Mouse (Mus musculus): ENCODE results near the gene Cda.

Gene Cda

DNA sequence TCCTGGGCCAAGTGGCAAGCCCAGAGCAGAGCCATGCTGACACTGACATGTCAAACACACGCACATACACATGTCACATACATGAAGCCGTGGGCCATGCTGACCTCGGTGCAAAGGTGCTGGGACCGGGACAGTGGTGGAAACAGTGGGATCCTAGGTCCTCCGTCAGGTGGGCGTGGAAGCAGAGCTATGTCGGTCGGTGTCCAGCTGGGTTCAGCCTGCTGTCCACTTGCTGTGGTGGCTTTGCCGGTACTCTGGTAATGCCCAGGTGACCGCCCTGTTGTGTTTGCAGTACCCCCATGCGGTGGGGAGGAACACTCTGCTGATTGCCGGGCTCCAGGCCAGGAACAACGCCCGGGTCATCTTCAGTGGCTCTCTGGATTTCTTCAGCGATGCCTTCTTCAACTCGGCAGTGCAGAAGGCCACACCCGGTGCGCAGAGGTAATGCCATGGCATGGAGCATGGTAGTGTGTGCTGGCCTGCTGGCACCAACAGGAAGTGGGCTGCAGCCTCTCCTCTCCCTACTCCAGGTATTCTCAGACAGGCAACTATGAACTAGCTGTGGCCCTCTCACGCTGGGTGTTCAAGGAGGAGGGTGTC is 57.4 kb downstream of the Cda start:
- TF ChIP-seq GATA4 (IDR thresholded peaks at IDR 0.05; ENCODE audit: insufficient replicate concordance, low read length): no peak

- no peak for TF ChIP-seq GATA4 (IDR thresholded peaks at IDR 0.05; ENCODE audit: insufficient replicate concordance, low read length)
Measured at GRCm38 (mm10) chr4:138307739-138308138, 60.1 kb downstream of the Cda start.

- TF ChIP-seq GATA4 (IDR thresholded peaks at IDR 0.05; ENCODE audit: insufficient replicate concordance, low read length): no peak
Measured at GRCm38 (mm10) chr4:138307025-138307424, 60.8 kb downstream of the Cda start.

- peak; percentile 66; the same call in 1 of the 2 replicates for TF ChIP-seq GATA4 (IDR thresholded peaks at IDR 0.05; ENCODE audit: insufficient replicate concordance, low read length)
Measured at GRCm38 (mm10) chr4:138304340-138305104, 63.3 kb downstream of the Cda start, which contains the start of gene Ddost. TSS of gene Ddost (plus strand) at chr4:138304730.

DNA sequence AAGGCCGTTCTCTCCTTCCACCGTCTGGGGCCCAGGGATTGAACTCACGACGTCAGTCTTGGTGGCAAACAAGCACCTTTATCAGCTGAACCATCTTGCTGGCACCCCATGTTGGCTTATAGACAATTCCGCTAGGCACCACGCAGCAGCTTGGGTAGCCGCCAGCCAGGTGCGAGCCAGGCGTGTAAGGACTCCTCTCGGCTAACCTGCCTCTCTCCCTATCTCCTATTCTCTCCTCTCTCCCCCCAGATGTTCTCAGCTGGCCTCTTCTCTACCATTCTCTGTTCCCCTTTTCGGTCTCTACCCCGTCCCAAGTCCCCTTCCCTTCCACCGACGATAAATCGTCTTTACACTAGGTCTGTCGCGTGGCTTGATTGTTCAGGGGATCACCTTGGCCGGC is 64.0 kb downstream of the Cda start:
- TF ChIP-seq GATA4 (IDR thresholded peaks at IDR 0.05; ENCODE audit: insufficient replicate concordance, low read length): no peak

DNA sequence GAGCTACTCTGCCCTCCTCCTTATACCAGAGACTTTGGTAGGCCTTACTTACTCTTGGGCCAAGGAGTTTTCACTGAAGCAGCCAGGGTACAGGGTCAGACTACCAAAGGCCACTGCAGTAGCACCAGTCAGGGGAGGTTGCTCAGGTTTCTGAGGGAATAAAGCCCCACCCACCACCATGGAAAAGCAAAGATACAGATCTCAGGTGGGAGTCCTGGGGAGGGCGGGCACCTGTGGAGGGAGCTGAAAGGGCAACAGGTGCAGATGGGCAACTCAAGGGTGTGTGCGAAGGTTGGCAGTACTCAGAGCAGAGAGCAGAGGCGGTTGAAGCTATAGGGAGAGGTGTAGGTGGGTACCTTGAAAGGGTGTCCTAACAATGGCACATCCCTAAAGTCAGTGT is 64.8 kb downstream of the Cda start:
- no peak for TF ChIP-seq GATA4 (IDR thresholded peaks at IDR 0.05; ENCODE audit: insufficient replicate concordance, low read length)

DNA sequence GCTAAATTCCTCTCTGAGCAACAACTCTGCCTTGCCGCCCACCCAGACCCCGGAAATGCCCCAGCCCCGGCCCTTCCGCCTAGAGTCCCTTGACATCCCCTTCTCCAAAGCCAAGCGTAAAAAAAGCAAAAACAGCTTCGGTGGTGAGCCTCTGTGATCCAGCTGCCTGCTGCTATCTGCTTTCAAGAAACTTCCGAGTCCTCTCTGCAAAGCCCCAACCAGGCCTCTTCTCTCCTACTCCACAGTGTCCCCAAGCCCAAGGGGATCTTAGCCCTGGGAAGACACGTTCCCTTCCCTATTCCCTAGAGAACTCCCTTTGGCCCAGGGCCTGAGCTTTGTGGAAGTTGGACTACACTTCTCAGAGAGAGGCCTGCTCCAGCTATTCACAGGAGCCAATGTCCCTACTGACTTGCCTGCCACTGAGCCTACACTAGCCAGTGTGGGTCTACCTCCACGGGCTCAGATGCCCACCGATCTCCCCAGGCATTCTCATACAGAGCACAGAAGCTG is 66.5 kb downstream of the Cda start:
- no peak for TF ChIP-seq GATA4 (IDR thresholded peaks at IDR 0.05; ENCODE audit: insufficient replicate concordance, low read length)

- TF ChIP-seq GATA4 (IDR thresholded peaks at IDR 0.05; ENCODE audit: insufficient replicate concordance, low read length): no peak
Measured at GRCm38 (mm10) chr4:138293949-138294550, 73.7 kb downstream of the Cda start.

DNA sequence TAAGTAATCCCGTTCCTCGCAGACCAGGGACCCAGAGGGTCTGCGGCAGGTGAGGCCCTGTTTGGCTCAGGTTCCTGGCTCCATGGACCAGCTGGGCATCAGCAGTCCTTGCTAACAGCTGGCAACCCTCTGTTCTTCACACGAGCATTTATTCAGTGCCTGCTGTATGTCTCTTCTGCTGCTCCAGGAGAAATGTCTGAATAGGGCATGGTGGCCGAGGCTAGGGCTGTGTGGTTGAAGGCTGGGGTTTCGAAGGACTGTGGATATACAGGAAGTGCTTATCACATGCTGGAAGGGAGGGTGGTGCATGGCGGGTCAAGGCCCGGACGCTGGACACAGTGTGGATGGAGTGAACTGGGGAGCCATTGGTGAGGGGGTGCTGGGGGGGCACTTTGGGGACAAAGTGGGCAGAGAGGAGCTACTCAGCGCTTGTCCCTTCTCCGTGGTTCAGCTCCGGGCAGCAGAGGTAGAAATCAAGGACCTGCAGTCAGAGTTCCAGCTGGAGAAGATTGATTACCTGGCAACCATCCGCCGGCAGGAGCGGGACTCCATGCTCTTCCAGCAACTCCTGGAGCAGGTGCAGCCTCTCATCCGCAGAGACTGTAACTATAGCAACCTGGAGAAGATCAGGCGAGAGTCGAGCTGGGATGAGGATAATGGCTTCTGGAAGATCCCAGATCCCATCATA is 74.4 kb downstream of the Cda start:
- no peak for TF ChIP-seq GATA4 (IDR thresholded peaks at IDR 0.05; ENCODE audit: insufficient replicate concordance, low read length)

DNA sequence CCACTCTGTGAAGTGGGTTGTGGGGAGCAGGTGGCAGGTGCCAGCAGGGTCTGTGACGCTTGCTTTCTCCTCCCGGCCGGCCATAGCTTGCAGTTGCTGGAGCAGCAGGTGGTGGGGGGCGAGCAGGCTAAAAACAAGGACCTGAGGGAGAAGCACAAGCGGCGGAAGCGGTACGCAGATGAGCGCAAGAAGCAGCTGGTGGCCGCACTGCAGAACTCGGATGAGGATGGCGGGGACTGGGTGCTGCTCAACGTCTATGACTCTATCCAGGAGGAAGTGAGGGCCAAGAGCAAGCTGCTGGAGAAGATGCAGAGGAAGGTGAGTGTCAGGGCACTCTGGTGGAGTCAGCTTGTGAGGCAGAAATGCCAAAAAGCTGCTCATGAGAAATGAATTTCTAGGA is 75.8 kb downstream of the Cda start:
- TF ChIP-seq GATA4 (IDR thresholded peaks at IDR 0.05; ENCODE audit: insufficient replicate concordance, low read length): no peak

GRCm38 (mm10) chr4:138288691-138289090 is 79.1 kb downstream of the Cda start:
- no peak for TF ChIP-seq GATA4 (IDR thresholded peaks at IDR 0.05; ENCODE audit: insufficient replicate concordance, low read length)
